Mouse (Mus musculus) gastrocnemius, postnatal 10 days (tissue): Measurements from ENCODE around the gene B3gat2. TPM values are rescaled to one million over a fixed set of nuclear protein-coding genes. Genes with fewer than 3 reads are reported as not detected.

Experiments
- DNase-seq: peaks from one replicate; pipeline ENCODE4 v3.0.0; 2021; ENCODE audit warnings: mixed read lengths
- long read RNA-seq, 2 experiments: library from polyadenylated mRNA; stranded (forward); transcript quantifications; one replicate each; pipeline ENCODE4 v2.0.0; 2021
- total RNA-seq, 2 experiments: library from RNA; stranded (reverse); gene quantifications; 2 replicates each; pipeline ENCODE4 v1.2.3; 2021

B3gat2 gene
- not detected for total RNA-seq
- long read RNA-seq, experiment 1, result 0 reads
- long read RNA-seq, experiment 2, result 0 reads

DNA sequence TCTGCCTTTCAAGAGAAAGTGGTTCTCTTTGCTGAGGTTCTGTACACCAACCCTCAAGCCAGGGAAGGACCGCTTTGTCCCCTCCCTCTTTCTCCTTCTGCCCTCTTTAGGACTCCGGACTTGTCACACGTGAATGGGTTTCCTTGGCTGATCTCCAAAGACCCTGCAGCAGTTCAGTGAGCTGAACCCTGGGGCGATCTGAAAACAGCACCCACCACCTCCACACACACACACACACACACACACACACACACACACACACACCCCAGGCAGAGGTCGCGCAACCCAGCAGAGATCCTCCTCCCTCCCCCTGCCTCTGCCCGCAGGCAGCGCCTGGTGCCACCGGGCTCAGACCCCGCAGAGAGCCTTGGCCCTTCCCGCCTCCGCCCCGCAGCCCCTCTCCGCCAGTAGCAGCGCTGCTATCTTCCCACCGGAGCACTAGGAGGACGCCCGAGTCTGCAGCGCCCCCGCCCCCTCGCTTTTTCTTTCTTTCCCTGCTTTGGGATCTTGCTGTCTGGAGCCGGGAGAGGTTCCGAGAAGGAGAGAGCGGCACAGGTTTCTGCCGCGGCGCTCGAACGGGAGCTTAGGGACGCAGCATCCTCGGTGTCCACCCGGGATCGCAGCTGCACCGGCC is at the start of gene B3gat2:
Gene B3gat2 (plus strand): TSS at position 252 of the 634 bp plus-strand sequence.
- peak; percentile 10 for DNase-seq

- DNase-seq, result no peak
Observed at GRCm38 (mm10) chr1:23720326-23720725, 41.2 kb upstream of the B3gat2 start.

DNA sequence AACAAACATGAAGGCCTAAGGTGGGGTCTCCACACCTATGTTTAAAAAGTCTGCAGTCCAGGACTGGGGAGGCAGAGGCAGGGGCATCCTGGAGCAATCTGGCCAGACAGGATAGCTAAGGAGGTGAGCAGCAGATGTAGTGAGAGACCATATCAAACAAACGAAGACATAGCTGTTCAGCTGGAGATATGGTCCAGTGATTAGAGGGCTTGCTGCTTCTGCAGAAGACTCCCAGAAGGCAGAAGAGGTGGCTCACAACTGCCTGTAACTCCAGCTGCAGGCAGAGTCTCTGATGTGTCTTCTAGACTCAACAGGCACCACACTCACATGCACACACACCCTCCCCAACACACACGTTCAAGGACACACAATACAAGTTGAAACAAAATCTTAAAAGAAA is 40.5 kb upstream of the B3gat2 start:
- DNase-seq, result no peak

DNA sequence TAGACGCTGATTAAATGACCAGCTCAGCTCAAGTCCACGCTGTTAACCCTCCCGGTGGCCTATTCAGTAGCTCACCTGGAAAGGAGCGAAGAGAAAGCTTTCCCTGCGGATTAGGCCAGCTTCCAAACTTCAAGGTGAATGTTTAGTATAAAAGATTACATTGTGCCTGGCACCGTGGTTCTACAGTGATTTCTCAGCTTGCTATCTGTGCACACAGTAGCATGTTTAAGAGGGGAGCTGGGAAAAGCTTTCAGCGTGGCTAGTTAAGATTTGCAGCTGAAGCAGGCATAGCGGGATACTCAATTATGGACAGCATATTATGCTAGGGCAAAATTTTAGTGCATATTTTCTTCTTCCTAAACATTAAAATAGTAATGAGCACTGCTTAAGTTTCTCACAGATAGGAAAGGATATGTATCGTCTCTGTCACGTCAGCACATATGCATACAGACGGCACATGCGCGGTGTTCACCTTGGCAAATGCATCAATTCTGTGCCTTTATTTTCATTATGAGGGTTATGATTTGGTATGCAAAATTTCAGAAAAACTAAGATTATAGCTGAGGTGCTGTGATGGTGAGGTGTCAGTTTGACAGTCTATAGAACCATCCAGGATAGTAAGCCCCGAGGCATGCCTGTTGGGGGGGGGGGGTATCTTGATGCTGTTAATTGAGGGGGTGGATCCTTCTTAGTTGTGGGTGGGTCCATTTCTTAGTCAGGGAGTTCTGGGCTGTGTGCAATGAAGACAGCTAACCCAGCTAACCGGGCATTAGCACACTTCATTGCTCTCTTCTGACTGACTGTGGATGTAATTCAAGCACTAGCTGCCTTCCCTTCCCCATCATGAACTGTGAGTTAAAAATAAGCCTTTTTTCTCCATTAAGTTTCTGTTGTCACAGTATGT is 38.8 kb upstream of the B3gat2 start:
- DNase-seq, result no peak

- no peak for DNase-seq
Observed at GRCm38 (mm10) chr1:23731324-23731723, 30.2 kb upstream of the B3gat2 start.

GRCm38 (mm10) chr1:23750864-23751532 is 10.6 kb upstream of the B3gat2 start:
- no peak for DNase-seq

GRCm38 (mm10) chr1:23753091-23753490 is 8.5 kb upstream of the B3gat2 start:
- DNase-seq, result no peak

GRCm38 (mm10) chr1:23753591-23753990 is 8.0 kb upstream of the B3gat2 start:
- no peak for DNase-seq

- no peak for DNase-seq
Observed at GRCm38 (mm10) chr1:23754340-23754739, 7.2 kb upstream of the B3gat2 start.

DNA sequence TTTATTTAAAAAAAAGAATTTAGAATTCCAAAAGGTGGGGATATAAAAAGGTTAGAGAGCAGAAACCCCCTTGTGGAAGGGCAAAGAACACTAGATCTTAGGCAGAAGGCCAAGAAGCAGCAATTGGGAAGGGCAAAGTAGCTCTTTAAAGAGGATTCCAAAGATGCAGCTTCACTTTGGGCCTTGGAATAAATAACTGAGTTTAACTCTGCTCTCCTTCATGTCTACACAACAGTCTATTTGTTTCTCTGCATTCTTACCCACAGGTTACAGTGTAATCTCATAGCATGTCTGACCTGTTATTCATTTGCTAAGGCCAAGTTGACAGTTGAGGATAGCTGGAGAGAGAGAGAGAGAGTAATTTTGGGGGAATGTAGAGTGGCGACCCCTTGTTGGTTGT is 6.6 kb upstream of the B3gat2 start:
- no peak for DNase-seq

DNA sequence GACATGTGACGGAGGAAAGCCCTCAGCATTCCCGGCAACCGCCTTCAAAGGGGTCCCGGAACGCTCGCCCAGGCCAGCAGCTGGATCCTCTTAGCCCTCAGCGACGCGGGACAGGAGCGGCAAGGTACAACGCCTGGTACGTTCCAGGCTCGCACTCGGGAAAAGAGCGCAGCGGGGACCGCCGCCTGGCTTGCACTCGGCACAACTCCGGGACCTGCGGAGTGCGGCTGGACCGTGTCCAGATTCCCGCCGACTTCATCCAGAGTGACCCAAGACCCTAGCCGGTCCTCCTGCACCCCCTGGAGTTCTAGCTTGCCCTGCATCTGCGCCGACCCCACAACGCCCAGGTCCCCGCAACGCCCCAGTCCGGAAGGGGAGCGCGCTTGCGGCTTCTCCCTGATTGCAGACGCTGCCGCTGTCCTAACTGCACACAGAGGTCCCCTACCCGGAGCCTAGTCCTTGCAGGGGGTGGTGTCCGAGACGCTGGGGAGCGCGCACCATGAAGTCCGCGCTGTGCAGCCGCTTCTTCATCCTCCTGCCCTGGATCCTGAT is 659 bp downstream of the B3gat2 start:
- DNase-seq, result peak; percentile 36

DNA sequence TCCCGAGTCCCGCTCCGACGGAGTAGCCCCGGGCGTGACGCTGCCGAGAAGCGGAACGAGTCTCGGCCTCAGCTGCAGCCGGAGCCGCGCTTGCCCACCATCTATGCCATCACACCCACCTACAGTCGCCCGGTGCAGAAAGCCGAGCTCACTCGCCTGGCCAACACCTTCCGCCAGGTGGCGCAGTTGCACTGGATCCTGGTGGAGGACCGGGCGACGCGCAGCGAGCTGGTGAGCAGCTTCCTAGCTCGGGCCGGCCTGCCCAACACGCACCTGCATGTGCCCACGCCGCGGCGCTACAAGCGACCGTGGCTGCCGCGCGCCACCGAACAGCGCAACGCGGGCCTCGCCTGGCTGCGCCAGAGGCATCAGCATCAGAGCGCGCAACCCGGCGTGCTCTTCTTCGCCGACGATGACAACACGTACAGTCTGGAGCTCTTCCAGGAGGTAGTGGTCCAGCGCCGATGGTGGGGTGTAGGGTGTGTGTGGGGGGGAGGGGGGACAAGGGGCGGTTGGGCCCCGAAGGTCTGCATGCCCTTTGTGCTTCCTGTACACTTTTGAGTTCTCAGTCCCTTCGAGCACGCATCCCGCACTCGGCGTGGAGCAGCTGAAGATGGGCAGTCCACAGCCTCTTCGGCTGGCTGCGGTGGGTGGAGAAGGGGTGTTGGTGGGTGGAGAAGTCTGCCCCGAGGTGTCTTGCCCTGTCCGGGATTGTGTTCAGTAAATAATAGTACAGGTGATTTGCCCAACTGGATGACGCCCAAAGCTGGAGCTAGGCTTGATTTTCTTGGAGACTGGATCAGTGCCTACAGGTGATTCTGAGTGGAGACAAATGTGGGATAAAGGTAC is 1.5 kb downstream of the B3gat2 start:
- peak; percentile 91 for DNase-seq

DNA sequence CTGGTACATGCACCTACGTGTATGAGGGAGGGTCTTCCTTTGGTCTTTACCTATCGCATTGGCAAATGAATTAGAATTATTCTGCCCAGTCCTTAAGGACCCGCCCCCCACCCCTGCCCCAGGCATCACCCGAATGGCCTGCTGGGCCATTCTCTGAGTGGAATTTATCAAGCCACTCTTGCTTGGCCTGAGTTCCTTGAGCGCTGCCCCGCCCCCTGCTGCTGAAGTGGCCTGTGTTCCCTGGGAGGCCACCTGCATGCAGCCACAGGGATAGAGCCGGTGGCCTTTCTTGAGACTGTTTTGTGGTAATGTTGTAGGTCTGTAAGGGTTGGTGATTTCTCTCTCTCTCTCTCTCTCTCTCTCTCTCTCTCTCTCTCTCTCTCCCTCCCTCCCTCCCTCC is 2.2 kb downstream of the B3gat2 start:
- no peak for DNase-seq

- no peak for DNase-seq
Observed at GRCm38 (mm10) chr1:23764710-23765109, 3.2 kb downstream of the B3gat2 start.

GRCm38 (mm10) chr1:23773039-23773438 is 11.5 kb downstream of the B3gat2 start:
- DNase-seq, result no peak

- peak; percentile 76 for DNase-seq
Observed at GRCm38 (mm10) chr1:23792737-23793533, 31.4 kb downstream of the B3gat2 start.

DNA sequence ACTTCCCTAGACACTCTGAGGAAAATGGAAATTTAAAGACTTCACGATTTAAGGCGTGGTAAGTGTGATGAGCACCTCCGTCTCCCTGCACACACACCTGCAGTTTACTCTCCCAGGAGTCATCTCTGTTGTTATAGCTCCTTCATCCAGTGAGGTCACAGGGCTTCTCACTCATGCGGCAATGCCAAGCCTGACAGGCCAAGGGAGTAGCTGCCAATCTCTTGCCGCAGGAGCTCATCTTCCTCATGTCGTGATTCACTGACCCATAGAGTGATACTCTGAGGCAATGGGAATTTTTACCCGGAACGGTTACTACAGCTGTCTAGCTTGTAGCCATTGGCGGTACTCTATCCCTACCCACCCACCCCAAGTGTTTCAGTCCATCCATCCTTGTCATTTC is 36.8 kb downstream of the B3gat2 start:
- DNase-seq, result no peak

GRCm38 (mm10) chr1:23821615-23822014 is 60.1 kb downstream of the B3gat2 start:
- DNase-seq, result no peak

GRCm38 (mm10) chr1:23826887-23827758 is 65.6 kb downstream of the B3gat2 start:
- DNase-seq, result peak; percentile 46

DNA sequence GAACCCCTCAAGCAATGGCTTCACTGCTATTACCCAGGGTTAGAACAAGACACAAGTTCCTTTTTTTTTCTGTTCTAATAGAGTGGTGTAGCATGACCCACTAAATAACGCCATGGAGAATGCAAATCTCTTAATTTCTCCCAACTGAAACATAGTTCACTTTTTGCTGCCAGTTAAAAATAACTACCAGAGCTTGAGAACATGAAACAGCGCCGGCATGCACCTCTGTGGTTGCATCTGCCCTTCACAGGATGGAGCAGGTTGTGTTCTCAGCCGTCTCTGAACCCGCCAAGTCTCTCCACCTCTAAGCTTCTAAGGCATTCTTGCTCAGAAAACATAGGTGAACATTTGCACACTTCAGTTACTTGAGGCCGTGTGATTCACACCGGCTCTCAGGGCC is 72.7 kb downstream of the B3gat2 start:
- no peak for DNase-seq
